Mouse (Mus musculus) midbrain, postnatal 0 days (tissue): ENCODE measurements at regions not wholly inside any gene's neighbourhood (a gene's known extent, or its start where the extent isn't known, plus 50 kb on each side); places are given as distances from the start of the nearest gene placed in this dataset.

Source experiments
- ATAC-seq: fragments of 200-750 bp; cut with Nextera tagmentation; 2 replicates; pipeline ENCODE4 v1.8.0; 2017; ENCODE audit warnings: moderate number of reproducible peaks, mild to moderate bottlenecking, moderate TSS enrichment, moderate library complexity; ENCODE audit not compliant: low FRiP score
- DNase-seq: peaks from one replicate; pipeline ENCODE4 v3.0.0-alpha.2; 2015; ENCODE audit warnings: low spot score
- H3K27ac ChIP-seq: fragments of 300-500 bp; sonication (generic); 2 replicates; pipeline ENCODE4 v1.5.1; 2014; ENCODE audit warnings: low read depth, mild to moderate bottlenecking, low read length, mixed read lengths
- H3K27me3 ChIP-seq: fragments of 300-500 bp; sonication (generic); 2 replicates; pipeline ENCODE4 v1.6.1; 2014; ENCODE audit warnings: low read length, control low read depth, mixed read lengths; ENCODE audit not compliant: insufficient read depth
- H3K36me3 ChIP-seq: fragments of 300-500 bp; sonication (generic); 2 replicates; pipeline ENCODE4 v1.6.1; 2014; ENCODE audit warnings: low read length, control low read depth, mixed read lengths; ENCODE audit not compliant: insufficient read depth
- H3K4me1 ChIP-seq: fragments of 300-500 bp; sonication (generic); 2 replicates; pipeline ENCODE4 v1.6.1; 2014; ENCODE audit warnings: mild to moderate bottlenecking, control low read depth, antibody characterized with exemption, low read length, mixed read lengths; ENCODE audit not compliant: insufficient read depth
- H3K4me2 ChIP-seq: fragments of 300-500 bp; sonication (generic); 2 replicates; pipeline ENCODE4 v1.6.1; 2014; ENCODE audit warnings: low read depth, mild to moderate bottlenecking, low read length, mixed read lengths; ENCODE audit not compliant: poor library complexity, severe bottlenecking
- H3K4me3 ChIP-seq: fragments of 300-500 bp; sonication (generic); 2 replicates; pipeline ENCODE4 v1.5.1; 2014; ENCODE audit warnings: low read depth, mild to moderate bottlenecking, low read length, moderate library complexity
- H3K9ac ChIP-seq: fragments of 300-500 bp; sonication (generic); replicated peaks from 2 replicates; pipeline ENCODE4 v1.6.1; 2014; ENCODE audit warnings: mild to moderate bottlenecking, low read length, moderate library complexity, mixed read lengths; ENCODE audit not compliant: poor library complexity, severe bottlenecking
- H3K9me3 ChIP-seq: fragments of 300-500 bp; sonication (generic); 2 replicates; pipeline ENCODE4 v1.6.1; 2016; ENCODE audit warnings: low read length, control low read depth
- CTCF ChIP-seq: IDR thresholded peaks from 2 replicates; pipeline ENCODE4 v1.5.1; 2016; ENCODE audit warnings: antibody characterized with exemption, mild to moderate bottlenecking
- WGBS: fragments of 180-500 bp; shearing (Covaris S2); extraction: QIAGEN DNeasy Blood & Tissue Kit; methylation state at CpG from one replicate; pipeline ENCODE4 v1.1.7; 2014; 5-methylcytosine and 5-hydroxymethylcytosine counted together

DNA sequence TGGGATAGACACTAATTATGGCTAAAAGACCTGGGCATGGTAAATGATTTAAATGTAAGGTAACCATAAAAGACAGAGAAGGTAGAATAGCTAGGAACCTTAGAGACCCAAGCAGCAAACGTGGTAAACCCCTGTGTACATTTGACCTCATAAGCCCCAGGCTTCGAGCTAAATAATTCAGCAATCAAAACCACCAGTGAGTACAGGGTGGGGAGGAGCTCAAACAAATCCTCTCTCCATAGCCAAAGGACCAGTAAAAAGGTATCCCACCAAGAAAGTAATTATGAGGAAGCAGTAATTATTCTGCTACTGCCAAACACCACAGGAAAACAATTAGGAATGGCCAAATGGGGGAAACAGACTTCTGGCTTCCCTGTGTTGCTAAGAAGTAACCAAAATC, 122.5 kb upstream of the Ogfrl1 start:
- H3K27me3 ChIP-seq, result no peaks in the 10 kb centered on the region
- H3K36me3 ChIP-seq, result no peaks in the 10 kb centered on the region
- ATAC-seq (no peak), DNase-seq (no peak)
- 32% methylated on average over 2 of the region's 2 CpGs for WGBS
- H3K9ac ChIP-seq, result no peak overlapping the region
- no peak for TF ChIP-seq CTCF
- H3K9me3 ChIP-seq, result no peaks in the 10 kb centered on the region
- no peak overlapping the region for H3K4me2 ChIP-seq
- H3K4me1 ChIP-seq, result no peaks in the 10 kb centered on the region
- no peak overlapping the region for H3K4me3 ChIP-seq
- H3K27ac ChIP-seq, result no peak overlapping the region

DNA sequence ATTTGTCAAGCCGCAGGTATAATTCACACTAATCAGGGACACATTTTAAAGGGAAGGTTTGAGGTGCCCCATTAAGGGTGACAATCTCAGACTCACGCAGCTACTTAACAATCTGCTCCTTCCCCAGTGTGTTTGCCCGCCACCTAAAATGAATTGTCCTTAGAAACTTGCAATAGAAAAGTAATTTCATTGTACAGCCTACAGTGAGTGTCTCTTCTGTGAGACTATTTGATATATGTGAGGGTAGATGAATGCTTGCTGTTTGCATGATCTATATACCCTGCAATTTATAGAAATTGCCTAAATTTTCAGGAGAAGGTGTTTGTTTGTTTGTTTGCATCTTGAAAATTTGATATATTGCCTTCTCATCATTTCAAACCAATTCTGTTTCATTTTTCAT, 135.1 kb upstream of the Ogfrl1 start:
- no peak for ATAC-seq

DNA sequence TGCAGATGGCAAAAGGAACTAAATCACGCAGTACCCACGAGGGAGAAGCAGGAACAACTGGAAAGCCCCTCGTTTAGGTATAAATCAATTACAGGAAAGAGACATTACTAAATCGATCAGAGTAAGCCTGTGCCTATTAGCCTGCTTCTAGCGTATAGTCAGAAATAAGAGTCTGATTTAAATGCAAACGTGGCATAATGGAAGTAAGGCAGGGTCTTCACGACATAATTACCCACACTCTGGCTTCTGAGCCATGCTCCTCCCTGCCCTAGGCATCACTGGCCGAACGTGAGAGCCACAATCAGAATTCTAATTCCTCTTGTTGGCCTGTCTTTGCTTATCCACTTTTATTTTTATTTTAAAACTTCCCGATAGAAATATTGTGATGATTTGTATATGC, 139.0 kb upstream of the Ogfrl1 start:
- 58% methylated on average over 10 of the region's 10 CpGs for WGBS
- ATAC-seq, result no peak

More for the DNA sequence above, 135.1 kb upstream of the Ogfrl1 start:
- Histone ChIP-seq H3K36me3 (no peaks in the 10 kb centered on the region), H3K4me2 (no peak overlapping the region), H3K4me3 (no peak overlapping the region), H3K27ac (no peak overlapping the region), H3K4me1 (no peaks in the 10 kb centered on the region), H3K27me3 (no peaks in the 10 kb centered on the region), H3K9me3 (no peaks in the 10 kb centered on the region), H3K9ac (no peak overlapping the region)
- WGBS, result 73% methylated on average over 3 of the region's 3 CpGs
- DNase-seq, result no peak
- no peak for TF ChIP-seq CTCF

DNA sequence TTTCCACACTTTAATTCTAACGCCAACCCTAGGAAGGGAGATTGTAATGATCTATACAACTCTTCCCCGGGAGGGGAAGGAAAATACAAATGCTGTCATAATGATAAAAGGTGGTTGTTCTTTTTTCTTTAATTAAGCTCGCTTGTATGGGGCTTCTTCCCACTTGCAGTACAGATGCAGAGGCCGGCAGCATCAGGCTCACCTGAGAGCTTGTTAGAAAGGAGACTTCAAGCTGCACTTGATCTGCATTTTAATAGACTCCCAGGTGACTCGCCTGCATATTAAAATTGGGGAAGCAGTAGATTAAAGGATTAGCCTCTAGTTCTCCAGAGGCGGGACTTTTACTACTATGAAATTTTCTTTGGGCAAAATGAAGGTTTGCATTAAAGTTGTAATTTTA, 140.8 kb upstream of the Ogfrl1 start:
- Histone ChIP-seq H3K36me3 (no peaks in the 10 kb centered on the region), H3K27ac (no peak overlapping the region), H3K9me3 (no peaks in the 10 kb centered on the region), H3K9ac (no peak overlapping the region), H3K27me3 (no peaks in the 10 kb centered on the region), H3K4me1 (0 out of 2 replicates have a peak, but pooled peaks cover 3% of the 10 kb centered on the region), H3K4me2 (no peak overlapping the region), H3K4me3 (no peak overlapping the region)
- no peak for ATAC-seq
- 31% methylated on average over 6 of the region's 6 CpGs for WGBS
- no peak for DNase-seq
- no peak for TF ChIP-seq CTCF

More for the DNA sequence above, 139.0 kb upstream of the Ogfrl1 start:
- Histone ChIP-seq H3K9me3 (no peaks in the 10 kb centered on the region), H3K27me3 (no peaks in the 10 kb centered on the region), H3K4me3 (no peak overlapping the region), H3K9ac (no peak overlapping the region), H3K4me1 (0 out of 2 replicates have a peak, but pooled peaks cover 3% of the 10 kb centered on the region), H3K27ac (no peak overlapping the region), H3K4me2 (no peak overlapping the region), H3K36me3 (no peaks in the 10 kb centered on the region)
- no peak for DNase-seq
- TF ChIP-seq CTCF, result no peak

DNA sequence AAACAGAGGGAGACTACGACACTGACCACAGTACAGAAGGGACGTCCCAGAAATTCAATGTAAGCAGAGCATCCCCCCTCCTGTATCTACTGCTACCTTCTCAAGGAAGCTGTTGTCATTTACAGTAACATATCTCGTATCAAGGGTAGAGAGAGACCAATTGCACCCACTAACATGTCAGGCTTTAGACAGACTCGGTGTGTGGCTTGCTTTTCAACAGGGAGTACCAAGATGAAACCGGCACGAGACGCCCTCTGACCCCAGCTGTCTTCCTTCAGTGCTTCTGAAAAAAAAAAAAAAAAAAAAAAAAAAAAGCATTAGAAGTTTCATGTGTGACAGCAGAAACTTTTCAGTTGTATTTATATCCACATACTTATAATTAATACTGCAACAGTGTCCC, 143.0 kb upstream of the Ogfrl1 start:
- H3K4me3 ChIP-seq, result no peak overlapping the region
- H3K9ac ChIP-seq, result no peak overlapping the region
- H3K9me3 ChIP-seq, result no peaks in the 10 kb centered on the region
- H3K4me2 ChIP-seq, result no peak overlapping the region
- no peak for TF ChIP-seq CTCF
- no peak for DNase-seq
- no peak for ATAC-seq
- H3K27me3 ChIP-seq, result no peaks in the 10 kb centered on the region
- H3K4me1 ChIP-seq, result 0 out of 2 replicates have a peak, but pooled peaks cover 3% of the 10 kb centered on the region
- H3K36me3 ChIP-seq, result no peaks in the 10 kb centered on the region
- H3K27ac ChIP-seq, result no peak overlapping the region
- WGBS, result 71% methylated on average over 7 of the region's 7 CpGs

DNA sequence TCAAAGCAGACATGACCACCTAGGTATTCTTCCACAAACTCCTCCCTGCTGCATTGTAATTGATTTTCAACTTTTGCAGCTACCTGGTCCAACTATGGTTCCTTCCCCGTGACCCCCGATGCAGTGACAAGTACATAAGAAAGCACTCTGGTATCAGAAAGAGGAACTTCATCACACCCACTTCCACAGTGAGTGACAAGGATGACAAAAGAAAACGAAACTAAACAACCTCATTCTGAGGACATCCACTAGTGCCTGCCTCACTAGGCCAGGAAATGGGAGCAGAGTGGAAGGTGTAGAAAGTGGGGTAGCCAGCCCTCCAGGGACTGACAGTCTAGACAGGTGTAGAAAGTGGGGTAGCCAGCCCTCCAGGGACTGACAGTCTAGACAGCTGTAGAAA, 158.2 kb upstream of the Ogfrl1 start:
- Histone ChIP-seq H3K36me3 (no peaks in the 10 kb centered on the region), H3K9ac (no peak overlapping the region), H3K4me2 (no peak overlapping the region), H3K4me1 (no peaks in the 10 kb centered on the region), H3K27me3 (no peaks in the 10 kb centered on the region), H3K27ac (no peak overlapping the region), H3K4me3 (no peak overlapping the region), H3K9me3 (no peaks in the 10 kb centered on the region)
- ATAC-seq (no peak), DNase-seq (no peak)
- 88% methylated on average over 3 of the region's 3 CpGs for WGBS
- TF ChIP-seq CTCF, result no peak
